Mouse (Mus musculus): Measurements from ENCODE around the gene Fbxl17.

Fbxl17 gene

DNA sequence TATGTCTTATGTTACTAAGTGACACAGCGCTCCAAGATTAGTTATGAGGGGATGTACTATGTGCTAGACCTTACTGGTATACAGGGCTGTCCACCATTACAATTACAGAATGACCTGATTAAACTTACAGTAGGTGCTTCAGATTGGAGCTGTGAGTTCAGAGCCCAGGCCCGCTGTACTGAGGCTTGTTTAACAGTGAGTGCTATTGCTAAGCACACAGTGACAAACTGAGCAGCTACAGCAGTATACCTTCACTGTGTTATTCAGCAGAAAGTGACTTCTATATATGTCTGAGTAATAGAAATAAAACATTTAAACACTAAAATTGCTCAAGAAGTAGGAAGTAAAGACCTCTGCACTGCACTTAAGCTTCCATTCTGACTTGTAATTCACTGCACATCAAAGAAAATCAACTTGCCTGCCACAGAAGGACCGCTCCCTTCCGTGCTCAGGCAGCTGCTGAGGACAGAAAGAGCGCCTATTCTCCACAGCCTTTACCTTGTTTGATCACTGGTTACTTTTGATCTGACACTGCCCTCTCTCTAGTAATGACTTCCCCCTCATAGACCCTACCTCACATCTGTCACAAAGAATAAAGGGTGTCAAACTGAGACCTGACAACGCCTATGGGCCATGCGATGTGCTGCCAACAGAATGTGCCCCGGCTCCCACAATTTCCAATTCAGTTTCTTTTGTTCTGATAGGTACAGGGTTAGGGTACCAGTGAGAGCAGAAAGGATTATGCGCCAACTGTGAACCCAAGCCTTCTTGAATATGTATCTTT, 39.9 kb downstream of the Fbxl17 start:
- no peak for DNase-seq

DNA sequence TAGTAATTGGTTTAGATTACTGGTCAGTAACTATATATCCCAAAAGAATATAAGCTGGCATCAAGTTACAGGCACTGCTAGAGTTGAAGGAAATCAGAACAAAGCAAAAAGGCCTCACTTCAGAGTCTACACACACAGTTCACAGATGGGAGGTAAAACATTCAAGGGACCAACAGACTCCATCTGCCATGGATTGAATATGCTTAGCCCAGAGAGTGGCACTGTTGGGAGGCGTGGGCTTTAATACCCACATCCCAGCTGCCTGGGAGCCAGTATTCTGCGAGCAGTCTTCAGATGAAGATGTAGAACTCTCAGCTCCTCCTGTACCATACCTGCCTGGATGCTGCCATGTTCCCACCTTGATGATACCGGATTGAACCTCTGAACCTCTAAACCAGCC, 41.8 kb downstream of the Fbxl17 start:
- no peak for DNase-seq

DNA sequence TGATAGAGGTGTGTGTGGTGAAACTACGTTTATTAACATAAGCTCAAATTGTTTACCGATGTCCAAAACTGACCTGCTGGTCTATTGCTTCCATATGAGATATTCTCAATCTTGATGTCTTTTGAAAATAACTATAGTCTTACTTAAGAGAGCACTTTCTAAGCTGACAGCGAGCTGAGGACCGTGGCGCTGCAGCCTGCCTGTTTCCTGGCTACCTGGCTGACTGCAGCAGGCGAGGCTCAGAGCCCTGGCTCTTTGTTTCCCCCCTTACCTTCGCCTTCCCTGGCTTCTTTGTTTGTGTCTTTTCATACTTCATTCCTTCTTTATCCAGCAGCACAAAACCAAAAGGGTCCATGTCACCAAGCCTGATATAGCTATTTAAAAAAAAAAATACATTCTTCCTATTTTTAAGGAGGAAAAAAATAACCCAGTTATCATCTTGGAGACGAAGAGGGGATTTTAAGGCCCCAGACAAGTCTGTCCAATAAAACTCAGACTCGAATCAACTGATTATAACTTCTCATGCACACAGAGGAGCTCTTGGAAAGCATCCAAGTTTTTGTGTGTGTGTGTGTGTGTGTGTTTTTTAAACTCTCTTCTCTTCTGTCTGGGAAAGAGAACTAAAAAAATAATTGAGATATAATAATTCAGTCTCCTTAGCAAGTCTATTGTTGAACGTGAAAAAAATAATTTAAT, 48.4 kb downstream of the Fbxl17 start:
- peak; percentile 25 to 33 for DNase-seq

DNA sequence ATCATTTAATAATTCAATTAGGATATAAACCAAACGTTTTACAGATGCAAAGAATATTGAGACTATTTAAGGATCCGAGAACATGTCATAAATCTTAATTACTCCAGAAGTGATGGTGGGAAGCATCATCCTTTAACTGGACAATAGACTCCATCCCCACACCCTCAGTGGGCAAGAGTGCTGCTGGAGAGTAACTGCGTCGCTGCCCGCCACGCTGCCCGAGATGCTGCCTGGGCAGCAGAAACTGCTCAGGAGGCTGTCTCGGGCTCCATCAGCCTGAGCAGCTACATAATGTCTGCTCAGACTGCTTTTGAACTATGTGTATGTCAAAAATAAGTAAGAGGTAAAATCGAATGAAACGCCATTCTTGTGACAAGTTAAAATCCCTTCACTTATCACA, 52.1 kb downstream of the Fbxl17 start:
- DNase-seq, result no peak

DNA sequence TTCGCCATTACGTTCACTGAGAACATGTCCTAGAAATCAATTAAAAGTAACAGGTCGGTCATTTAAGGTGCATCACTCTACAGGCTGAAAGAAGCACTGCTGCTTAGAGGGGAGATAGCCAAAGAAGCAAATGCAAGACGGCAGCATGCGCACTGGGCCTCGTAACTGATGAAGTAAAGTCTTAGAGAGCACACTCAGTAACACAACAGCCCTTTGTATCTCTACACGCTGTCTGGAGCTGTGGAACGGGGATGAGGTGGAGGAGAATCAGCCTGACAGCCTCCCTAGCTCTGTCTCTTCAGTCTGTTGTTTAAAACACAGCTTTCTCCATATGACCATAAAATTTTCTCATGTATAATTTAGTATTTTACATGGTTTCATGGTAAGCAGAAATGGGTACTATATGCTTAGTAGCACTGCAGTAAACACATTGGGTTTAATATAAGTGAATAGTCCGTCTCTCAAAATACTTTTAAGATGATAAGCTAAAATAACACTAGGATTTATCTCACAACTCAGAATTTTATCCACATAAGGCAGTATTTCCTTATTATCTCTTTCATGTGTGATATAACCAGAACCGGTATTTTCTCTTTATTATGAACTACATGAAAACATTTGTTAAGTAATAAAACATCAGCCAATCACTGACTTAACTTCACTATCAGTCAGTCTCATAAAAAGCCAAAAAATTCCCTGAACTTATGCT, 52.7 kb downstream of the Fbxl17 start:
- no peak for DNase-seq

DNA sequence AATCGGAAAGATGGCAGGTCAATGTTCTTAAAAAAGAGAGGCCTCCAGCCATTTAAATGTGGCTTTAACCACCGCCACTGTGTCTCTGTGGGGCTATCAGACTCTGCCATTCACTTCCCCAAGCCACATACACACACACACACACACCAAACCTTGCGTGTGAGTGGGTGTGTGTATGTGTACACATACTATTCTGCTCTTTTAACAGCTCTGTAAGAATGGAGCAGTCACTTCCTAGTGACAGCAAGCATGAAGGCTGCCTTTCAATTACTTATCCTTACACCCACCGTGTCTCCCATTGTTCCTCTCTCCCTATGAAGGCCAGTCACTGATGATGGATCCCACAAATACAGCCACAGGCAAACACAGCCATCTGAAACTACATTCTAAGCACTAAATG, 54.6 kb downstream of the Fbxl17 start:
- no peak for DNase-seq

DNA sequence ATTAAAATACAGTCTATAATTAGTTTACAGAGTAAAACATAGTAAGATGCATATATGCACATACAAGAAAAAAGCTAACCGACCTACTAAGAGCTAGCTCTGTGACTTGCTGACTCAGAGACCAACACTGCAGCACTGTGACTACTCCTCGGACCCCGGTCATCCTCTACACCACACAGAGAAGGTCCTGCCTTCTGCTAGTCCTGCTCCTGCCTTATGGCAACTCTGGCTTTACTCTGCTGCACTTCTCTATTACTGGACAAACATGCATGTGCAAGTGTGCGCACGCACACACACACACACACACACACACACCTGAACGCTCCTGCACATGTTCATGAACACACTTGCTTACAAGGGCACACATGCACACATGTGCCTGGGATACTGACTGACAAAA, 62.4 kb downstream of the Fbxl17 start:
- no peak for DNase-seq

DNA sequence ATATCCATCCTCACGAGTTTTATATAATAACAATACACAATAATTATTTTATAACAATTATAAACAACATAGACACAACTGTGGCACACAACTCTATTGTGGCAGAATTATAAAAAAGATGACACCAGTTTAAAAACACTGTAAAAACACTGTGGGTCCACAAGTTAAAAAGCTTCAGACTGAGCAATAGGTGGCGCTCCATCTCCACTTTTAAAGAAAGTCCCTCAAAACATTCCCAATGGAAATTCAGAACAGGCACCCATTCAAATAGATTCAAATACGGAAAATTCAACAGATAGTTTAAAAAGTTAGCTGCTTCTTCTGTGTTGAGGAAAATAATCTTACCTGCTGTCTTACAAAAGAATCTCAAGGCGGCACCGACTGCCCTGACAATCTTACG, 65.7 kb downstream of the Fbxl17 start:
- DNase-seq, result peak; percentile 63 to 71

DNA sequence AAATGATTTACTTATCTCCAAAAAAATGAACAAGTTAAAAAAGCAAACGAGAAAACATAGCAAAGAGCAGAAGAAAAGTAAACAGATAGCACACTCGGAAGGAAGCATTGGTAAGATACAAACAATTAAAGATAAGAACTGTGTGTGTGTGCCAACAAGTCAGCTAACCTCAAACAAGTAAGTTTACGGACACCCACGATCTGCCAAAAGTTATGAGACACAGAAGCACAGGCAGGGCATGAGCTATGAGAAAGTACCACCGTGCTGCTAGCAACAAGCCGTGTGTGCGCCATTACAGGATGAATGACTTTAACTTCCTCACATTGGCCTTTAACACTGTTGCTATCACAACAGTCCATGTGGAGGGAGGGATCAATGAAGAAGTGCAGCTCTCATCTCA, 68.2 kb downstream of the Fbxl17 start:
- no peak for DNase-seq

DNA sequence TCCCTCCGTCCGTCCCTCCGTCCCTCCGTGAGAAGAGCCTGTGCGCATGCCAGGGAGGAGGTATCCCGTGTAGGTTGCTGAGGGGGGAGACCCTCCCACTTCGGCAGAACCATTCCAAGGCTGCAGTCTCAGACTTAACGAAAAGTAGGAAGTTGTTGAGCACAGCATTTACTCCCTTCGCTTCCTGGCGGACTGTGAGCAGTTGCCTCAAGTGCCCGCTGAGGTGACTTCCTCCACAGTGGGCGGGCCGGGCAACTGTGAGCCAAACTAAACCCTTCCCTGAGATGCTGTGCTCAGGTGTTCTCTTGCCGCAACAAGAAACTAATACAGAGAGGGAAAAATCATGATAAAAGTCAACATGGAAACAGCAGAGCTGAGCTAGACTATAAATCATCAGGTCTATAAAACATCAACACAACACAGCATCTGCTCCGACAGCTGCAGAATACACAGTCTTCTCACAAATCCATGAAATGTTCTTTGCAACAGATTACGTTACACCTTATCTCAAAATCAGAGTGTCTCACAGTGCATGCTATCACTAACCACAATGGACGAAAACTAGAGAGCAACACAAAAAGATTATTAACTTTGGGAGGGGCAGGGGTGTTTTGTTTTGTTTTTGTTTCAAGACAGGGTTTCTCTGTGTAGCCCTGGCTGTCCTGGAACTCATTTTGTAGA, 69.3 kb downstream of the Fbxl17 start:
- no peak for DNase-seq

DNA sequence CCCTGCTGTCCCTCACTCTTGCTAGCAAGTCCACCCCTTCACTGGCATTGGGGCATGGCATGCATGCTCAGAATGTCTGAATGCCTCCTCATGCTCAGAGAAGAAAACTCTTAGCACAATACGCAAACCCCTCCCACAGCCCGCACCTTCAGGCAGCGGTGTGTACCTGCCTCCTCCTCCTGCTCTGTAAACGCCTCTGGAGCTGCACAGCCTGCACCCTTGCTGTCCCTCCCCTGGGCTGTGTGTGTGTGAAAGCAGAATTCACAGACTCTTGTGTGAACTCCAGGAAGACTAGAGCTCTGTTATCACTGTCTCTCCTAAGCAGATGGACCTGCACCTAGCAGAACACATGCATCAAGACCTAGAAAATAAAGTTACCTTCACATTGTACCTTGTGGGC, 76.0 kb downstream of the Fbxl17 start:
- DNase-seq, result no peak

DNA sequence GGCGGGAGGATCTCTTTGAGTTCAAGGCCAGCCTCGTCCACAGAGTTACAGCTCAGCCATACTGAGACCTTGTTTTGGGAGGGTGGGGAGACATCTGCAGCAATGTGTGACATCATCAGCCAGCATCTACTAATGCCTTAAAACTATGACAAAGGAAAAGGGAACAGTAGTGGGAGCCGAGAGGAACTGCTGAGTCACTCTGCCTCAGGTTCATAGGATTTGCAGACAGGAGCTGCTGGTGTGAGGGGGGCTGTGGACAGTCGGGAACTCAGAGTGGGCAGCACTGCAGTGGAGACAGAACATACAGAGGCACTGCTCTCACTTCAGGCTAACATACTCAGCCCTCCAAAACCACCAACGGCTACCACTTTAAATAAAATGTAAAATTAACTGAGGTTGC, 77.1 kb downstream of the Fbxl17 start:
- DNase-seq, result no peak

DNA sequence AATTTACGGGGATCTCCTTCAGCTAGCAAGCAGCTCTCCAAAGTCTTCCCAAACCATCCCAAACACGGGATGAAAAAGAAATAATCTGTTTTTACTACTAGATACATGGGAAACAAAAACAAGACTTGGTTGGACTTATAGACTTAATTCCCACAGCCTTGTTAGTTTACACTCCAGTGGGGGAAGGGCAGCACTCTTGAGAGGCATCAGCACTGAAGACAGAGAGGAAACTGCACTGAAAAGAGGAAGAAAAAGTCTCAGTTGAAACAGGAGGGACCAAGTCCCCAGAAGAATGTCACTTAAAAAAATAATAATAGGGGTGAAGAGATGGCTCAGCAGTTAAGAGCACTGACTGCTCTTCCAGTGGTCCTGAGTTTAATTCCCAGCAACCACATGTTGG, 78.0 kb downstream of the Fbxl17 start:
- no peak for DNase-seq

DNA sequence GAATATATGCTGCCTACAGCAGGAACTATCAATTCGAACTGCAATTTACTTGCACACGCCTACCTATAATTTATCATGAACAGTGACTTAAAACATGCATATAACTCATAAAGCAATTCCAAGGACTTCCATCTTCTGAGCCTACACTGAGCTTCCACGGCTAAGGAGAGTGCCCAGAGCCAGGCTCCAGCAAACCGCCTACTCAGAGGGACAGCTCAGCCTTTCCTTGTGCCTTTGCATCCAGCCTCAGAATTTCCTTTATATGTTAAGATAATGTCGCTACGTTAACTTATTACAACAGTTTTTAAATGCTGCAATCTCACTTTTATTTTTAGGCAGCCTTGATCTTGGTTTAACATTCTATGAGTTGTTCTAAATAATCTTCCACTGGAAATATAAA, 80.3 kb downstream of the Fbxl17 start:
- DNase-seq, result no peak

DNA sequence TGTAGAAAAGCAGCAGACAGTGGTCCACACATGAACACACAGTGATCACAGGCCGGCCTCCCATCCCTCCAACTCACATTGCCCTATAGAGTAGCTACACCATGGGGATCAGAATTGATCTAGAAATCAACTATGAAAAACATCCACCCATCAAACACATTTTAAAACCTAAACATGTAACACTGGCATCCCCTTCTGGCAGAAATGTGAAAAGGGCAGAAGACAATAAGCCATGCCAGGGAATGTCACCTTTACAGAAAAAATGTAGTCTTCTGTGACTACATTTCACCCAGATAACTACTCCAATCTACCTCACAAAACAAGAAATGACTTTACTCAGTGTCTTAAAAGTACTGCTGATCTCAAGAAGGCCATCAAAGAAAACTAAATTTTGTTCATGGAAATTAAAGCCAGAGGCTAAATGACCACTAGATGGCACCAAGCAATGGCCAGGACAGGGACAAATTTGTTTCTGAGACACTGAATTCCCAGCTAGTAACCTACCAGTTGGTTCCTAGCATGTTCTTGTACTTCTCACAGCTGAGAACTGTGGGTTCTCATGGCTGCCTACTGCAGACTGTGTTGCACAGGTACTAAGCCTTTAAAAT, 85.7 kb downstream of the Fbxl17 start:
- peak; percentile 38 to 66 for DNase-seq

DNA sequence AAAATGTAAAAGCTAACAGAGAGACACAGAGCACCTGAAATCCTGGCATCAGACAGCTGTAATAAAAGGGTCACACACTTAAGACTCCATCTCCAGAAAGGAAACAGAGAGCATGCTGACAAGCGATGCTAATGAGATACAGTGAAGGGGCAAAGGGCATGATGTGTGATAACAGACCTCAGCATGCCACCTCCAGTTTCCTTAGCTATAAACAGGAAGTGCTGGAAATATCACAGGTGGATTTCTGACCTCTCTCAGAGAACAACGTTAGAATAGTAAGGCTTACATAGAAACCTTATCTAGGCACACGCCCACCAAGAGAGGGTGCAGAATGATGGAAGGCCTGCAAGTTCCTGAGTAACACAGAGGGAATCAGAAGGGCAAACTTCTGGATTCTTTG, 88.3 kb downstream of the Fbxl17 start:
- DNase-seq, result no peak

DNA sequence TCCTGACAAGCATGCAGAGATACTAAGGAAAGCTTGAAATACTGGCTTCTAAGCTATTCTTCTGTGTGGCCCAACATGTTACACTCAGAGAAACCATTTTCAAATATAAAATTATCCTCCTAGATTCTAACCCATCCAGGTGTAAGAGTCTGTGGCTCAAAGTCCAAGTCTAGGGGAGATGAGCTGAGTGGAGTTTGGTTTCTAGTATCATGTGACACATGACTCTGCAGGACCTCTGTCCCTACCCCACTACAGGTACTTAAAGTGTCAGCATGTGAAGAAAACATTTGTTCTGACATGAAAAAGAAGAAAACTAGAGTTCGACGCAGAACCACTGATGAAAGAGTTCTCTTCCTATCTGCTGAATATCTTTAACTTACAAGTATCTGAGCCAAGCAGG, 89.7 kb downstream of the Fbxl17 start:
- DNase-seq, result no peak

DNA sequence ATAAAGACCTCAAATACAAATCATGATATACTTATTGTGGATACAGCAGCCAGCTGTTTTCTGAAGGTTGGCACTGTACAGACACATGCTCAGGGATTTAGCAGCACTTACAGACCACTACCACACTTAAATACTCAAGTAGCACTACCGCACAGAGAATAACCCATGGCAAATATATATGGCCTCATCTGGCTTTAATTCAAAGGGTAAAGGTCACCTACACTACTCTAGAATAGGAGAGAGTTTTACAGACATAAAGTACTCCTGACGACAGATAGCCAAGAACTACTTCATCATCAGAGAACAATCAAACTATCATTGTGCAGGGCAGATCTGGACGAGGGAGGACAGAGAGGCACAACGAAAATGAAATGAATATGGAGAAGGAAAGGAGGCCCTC, 93.9 kb downstream of the Fbxl17 start:
- no peak for DNase-seq

DNA sequence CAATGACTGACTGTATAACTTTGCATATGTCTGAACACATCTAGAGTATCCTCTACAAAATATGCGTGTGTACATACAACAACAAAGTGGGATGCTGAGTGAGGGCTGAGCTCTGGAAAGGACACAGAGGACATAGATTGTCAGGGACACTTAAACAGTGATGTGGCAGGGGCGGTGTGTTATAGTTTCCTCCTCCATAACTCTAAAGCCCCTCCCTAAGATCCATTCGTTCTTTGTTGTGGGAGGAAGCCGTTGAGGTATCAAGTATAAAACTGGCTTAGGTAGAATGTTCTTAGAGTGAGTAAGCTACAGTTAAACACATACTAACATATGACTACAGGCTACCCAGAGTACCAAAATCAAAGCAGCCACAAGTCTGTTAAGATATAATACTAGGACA, 94.3 kb downstream of the Fbxl17 start:
- DNase-seq, result no peak

DNA sequence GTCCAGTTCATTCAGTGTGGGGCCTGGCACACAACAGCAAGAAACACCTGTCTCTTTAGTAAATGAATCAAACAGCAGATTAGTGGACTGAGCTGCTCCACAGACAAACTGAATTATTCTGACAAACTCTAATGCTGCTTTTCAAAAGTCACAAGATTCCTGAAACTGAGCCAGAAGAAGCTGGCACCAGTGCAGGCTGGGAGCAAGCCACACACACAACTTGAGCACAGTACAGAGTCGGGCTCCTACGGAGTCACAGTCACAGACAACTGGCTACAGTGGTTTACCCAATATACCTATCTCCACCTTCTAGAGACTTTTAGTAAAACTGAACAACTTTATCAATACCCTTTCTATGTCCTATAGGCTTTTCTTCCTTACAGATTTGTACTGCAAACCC, 94.8 kb downstream of the Fbxl17 start:
- DNase-seq, result peak; percentile 41 to 57

DNA sequence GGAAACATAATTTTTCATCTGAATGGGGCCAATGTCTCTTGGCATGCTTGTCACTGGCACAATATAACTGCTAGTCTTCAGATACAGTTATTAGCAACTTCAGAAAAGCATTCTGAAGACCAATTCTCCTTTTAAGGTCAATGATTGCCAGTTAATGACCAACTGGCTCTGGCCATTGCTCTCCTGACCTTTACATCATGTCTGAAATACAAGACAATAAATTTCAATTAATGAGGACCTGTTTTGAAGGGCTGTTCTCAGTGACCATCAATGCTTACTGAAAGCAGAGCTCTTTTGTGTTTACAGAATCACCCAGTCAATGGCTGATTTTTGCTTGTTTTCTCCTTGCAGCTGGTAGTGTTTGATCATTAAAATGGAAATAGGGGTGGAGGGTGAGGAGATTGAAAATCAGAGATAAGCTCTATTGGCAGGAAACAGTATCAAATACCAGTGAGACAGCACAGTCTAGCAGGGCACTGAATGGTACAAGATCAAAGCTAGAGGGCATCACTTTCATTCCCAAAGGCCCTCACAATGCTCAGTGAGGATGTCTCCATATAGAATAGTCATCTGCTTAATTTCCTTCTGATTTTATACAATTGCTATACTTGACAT, 95.9 kb downstream of the Fbxl17 start:
- DNase-seq, result no peak

Measured in cerebellum, postnatal 10 days (tissue).